Mouse (Mus musculus): ENCODE measurements around the gene Cant1.

DNA sequence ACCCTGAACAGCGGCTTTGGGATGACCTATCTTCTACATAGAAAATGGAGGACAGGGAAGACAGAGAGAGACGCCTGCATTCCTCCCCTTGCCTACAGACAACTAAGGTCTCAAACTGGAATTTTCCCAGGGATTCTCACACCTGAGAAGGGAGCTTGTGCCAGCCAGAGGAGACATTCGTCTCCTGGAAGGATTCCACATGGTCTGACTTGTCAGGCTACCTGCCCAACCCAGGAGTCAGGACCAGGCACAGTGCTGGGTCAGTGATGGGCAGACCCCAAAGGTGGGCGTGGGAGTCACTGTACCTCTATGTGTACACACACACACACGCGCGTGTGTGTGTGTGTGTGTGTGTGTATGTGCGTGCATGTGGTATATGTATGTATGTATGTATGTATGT lies 13.6 kb downstream of the Cant1 start:
- TF ChIP-seq CTCF (IDR thresholded peaks at IDR 0.05; ENCODE audit: low read depth) (no peak), EP300 (IDR thresholded peaks at IDR 0.05; ENCODE audit: low read depth) (no peak)

Data from liver, embryonic 14.5 days (tissue).